ENCODE assay signal across 22 mouse cellular contexts in the genomic region with DNA sequence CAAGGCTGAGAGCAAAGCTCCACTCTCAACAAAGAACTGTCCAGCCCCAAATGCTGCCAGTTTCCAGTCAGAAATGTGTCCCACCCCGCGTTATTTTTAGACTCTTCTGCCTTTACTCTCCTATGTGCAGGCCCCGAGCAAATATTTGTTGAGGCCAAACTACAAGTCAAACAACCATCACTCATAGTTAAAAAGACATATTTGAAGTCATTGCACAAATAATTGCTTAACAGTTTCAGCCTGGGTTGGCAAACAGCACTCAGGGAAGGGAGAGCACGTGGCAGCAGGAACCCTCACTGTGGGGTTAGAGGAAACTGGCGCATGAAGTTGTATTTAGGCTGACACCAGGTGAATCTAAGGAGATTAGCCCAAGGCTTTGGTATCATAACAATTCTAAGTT.
DNase-seq lines count a peak whose midpoint lies in the region; TF ChIP-seq lines count a peak whose summit lies in the region.
"Had no signal": no experiment of that assay in that cellular context is flagged by ENCODE, and none has a peak within 500 bp of the region (broad histone marks: within the 10 kb centered on the region; RNA-seq: fewer than 3 reads in every experiment).

No protein-coding gene starts in this region.

- intact Hi-C loops in heart, postnatal 14 days (cut with DNase I), result no loop called here
- intact Hi-C loops in gastrocnemius, adult 2 months (cut with DNase I), result no loop called here

- no peak for TF ChIP-seq CTCF in gastrocnemius, adult 2 months (IDR thresholded peaks at IDR 0.05)

- no peak overlapping the region for H3K27ac ChIP-seq in gastrocnemius, adult 2 months
- H3K27ac ChIP-seq: heart, embryonic 15.5 days; layer of hippocampus, adult 2 months; liver, embryonic 13.5 days; midbrain, embryonic 15.5 days; neural tube, embryonic 15.5 days had no signal

- peak; percentile 10 for DNase-seq in adrenal gland, adult 2 months
- no peak for DNase-seq in adrenal gland, adult (ENCODE audit: inconsistent age in 2 of 2, low spot score in 1 of 2)
- DNase-seq in urinary bladder, postnatal 36 days (ENCODE audit: low spot score in 2 of 2), result peak; percentile 1 to 15
- no peak for DNase-seq in urinary bladder, postnatal 10 days (ENCODE audit: low spot score)
- peak; percentile 26 for DNase-seq in lung, postnatal 25 days (ENCODE audit: low spot score)
- DNase-seq in embryo, embryonic 10 days (ENCODE audit: low spot score), result no peak
- DNase-seq in heart, postnatal 14 days, result no peak
- no peak for DNase-seq in gastrocnemius, adult 2 months
- DNase-seq: adrenal gland, postnatal 14 days; cerebellum, adult 9-11 months; gastrocnemius, postnatal 10 days; kidney, adult 8-10 months; kidney, postnatal 14 days; left cerebral cortex, postnatal 4 days; liver, embryonic 13.5 days; right cerebral cortex, postnatal 14 days had no signal

- H3K4me3 ChIP-seq in gastrocnemius, adult 2 months, result no peak overlapping the region
- H3K4me3 ChIP-seq: embryonic facial prominence, embryonic 15.5 days; heart, embryonic 15.5 days; layer of hippocampus, adult 2 months; liver, embryonic 13.5 days; midbrain, embryonic 15.5 days; myocyte; neural tube, embryonic 15.5 days had no signal

Comparison
In these comparisons a context has a peak if more than half of its experiments do, and no peak if none do; other contexts are left out.
1. DNase-seq: peak in adrenal gland, adult 2 months (single experiment), urinary bladder, postnatal 36 days (2 of 2) and lung, postnatal 25 days (single experiment); none in adrenal gland, adult (0 of 2), urinary bladder, postnatal 10 days (single experiment), embryo, embryonic 10 days (single experiment), heart, postnatal 14 days (0 of 2) and gastrocnemius, adult 2 months (single experiment).